In the genomic region with DNA sequence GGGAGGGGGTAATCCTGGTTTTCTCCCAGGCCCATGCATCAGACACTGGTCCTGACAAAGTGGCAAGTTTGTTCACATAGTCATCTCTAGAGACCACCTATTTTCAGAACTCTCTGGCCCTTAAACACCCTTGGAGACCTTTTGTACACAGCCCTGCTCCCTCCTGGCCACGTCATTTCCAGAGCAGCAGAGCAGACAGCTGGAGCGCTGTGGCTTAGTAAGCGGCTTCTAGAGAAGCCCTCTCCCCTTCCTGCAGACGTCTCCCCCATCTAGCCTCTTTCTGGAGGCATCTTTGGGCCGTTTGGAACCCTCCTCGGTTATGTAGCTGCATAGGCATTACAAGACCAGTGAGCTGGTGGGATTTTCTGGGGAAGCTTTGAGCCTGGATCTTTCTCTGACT, we compare ENCODE assay signal across 18 mouse cellular contexts. TPM values are rescaled to one million over a fixed set of nuclear protein-coding genes. Genes with fewer than 3 reads are reported as not detected.
DNase-seq lines count a peak whose midpoint lies in the region; ATAC-seq and TF ChIP-seq lines count a peak whose summit lies in the region.
"Had no signal": no experiment of that assay in that cellular context is flagged by ENCODE, and none has a peak within 500 bp of the region (broad histone marks: within the 10 kb centered on the region; RNA-seq: fewer than 3 reads in every experiment).

No protein-coding gene starts in this region.

- no peak for TF ChIP-seq CTCF in liver, postnatal 0 days (IDR thresholded peaks at IDR 0.05; ENCODE audit: low read depth)
- no peak for TF ChIP-seq CTCF in cerebellum, adult 2 months (IDR thresholded peaks at IDR 0.05; ENCODE audit: borderline replicate concordance, insufficient read depth, low read depth, low read length)

- no peak for TF ChIP-seq EP300 in liver, postnatal 0 days (IDR thresholded peaks at IDR 0.05; ENCODE audit: low read depth)

- TF ChIP-seq POLR2A in cerebellum, adult 2 months (IDR thresholded peaks at IDR 0.05; ENCODE audit: borderline replicate concordance, insufficient read depth, low read length) = no peak

- no peak for DNase-seq in forebrain, embryonic 10.5 days (ENCODE audit: extremely low spot score, low spot score)
- no peak for DNase-seq in liver, postnatal 0 days
- no peak for DNase-seq in frontal cortex, postnatal 36 days (ENCODE audit: low spot score in 2 of 2)
- DNase-seq in cerebellum, adult 2 months = no peak
- DNase-seq: cerebellum, adult 9-11 months; gastrocnemius, postnatal 25 days; liver; lung, adult 2 months; right cerebral cortex, postnatal 4 days had no signal

- no peak for ATAC-seq in forebrain, embryonic 12.5 days (ENCODE audit: low FRiP score)
- no peak for ATAC-seq in liver, embryonic 16.5 days (ENCODE audit: low read depth)
- no peak for ATAC-seq in liver, postnatal 0 days
- no peak for ATAC-seq in limb, embryonic 15.5 days (ENCODE audit: insufficient number of reproducible peaks, low FRiP score, low TSS enrichment, low read depth)
- ATAC-seq in erythroid progenitor cell, adult 5-6 weeks (replicated peaks; ENCODE audit: low FRiP score, poor library complexity, severe bottlenecking) = no peak
- ATAC-seq: midbrain, embryonic 13.5 days had no signal

- H3K27me3 ChIP-seq in forebrain, embryonic 10.5 days (ENCODE audit: poor library complexity, severe bottlenecking) = no peaks in the 10 kb centered on the region
- no peaks in the 10 kb centered on the region for H3K27me3 ChIP-seq in forebrain, embryonic 12.5 days
- H3K27me3 ChIP-seq in liver, embryonic 16.5 days (ENCODE audit: control insufficient read depth, insufficient read depth, low read depth, low read length) = no peaks in the 10 kb centered on the region
- no peaks in the 10 kb centered on the region for H3K27me3 ChIP-seq in liver, postnatal 0 days (ENCODE audit: insufficient read depth, low read length)
- no peaks in the 10 kb centered on the region for H3K27me3 ChIP-seq in limb, embryonic 15.5 days
- no peaks in the 10 kb centered on the region for H3K27me3 ChIP-seq in cerebellum, adult 2 months (ENCODE audit: control insufficient read depth, insufficient read depth, low read length)
- H3K27me3 ChIP-seq: embryonic facial prominence, embryonic 13.5 days; heart, embryonic 12.5 days; midbrain, embryonic 13.5 days; neural tube, embryonic 15.5 days had no signal

- no peak overlapping the region for H3K4me2 ChIP-seq in forebrain, embryonic 12.5 days
- no peak overlapping the region for H3K4me2 ChIP-seq in liver, embryonic 16.5 days (ENCODE audit: low read depth, low read length)
- no peak overlapping the region for H3K4me2 ChIP-seq in liver, postnatal 0 days (ENCODE audit: low read depth, low read length)
- no peak overlapping the region for H3K4me2 ChIP-seq in limb, embryonic 15.5 days
- H3K4me2 ChIP-seq: embryonic facial prominence, embryonic 13.5 days; heart, embryonic 12.5 days; midbrain, embryonic 13.5 days; neural tube, embryonic 15.5 days had no signal

- peak overlapping the region; percentile 31; the same call in 1 of the 2 replicates for H3K27ac ChIP-seq in forebrain, embryonic 10.5 days
- no peak overlapping the region for H3K27ac ChIP-seq in forebrain, embryonic 12.5 days
- H3K27ac ChIP-seq in liver, embryonic 16.5 days (ENCODE audit: low read length) = 0 out of 2 replicates have a peak overlapping the region, but pooled peaks have one; percentile 4
- H3K27ac ChIP-seq in liver, postnatal 0 days (ENCODE audit: low read depth) = no peak overlapping the region
- H3K27ac ChIP-seq in limb, embryonic 15.5 days = 0 out of 2 replicates have a peak overlapping the region, but pooled peaks have one; percentile 4
- H3K27ac ChIP-seq in cerebellum, adult 2 months (ENCODE audit: insufficient read depth, low read length) = no peak overlapping the region
- H3K27ac ChIP-seq: embryonic facial prominence, embryonic 13.5 days; midbrain, embryonic 13.5 days; neural tube, embryonic 15.5 days had no signal

- H3K9me3 ChIP-seq in forebrain, embryonic 10.5 days = no peaks in the 10 kb centered on the region
- no peaks in the 10 kb centered on the region for H3K9me3 ChIP-seq in forebrain, embryonic 12.5 days
- H3K9me3 ChIP-seq in liver, embryonic 16.5 days (replicated peaks; ENCODE audit: control insufficient read depth, low read length) = no peaks in the 10 kb centered on the region
- no peaks in the 10 kb centered on the region for H3K9me3 ChIP-seq in liver, postnatal 0 days (ENCODE audit: low read length)
- no peaks in the 10 kb centered on the region for H3K9me3 ChIP-seq in limb, embryonic 15.5 days
- H3K9me3 ChIP-seq: embryonic facial prominence, embryonic 13.5 days; heart, embryonic 12.5 days; midbrain, embryonic 13.5 days; neural tube, embryonic 15.5 days had no signal

- 66% methylated on average over 6 of the region's 6 CpGs for WGBS in forebrain, embryonic 10.5 days
- WGBS in forebrain, embryonic 12.5 days = 54% methylated on average over 6 of the region's 6 CpGs
- WGBS in liver, embryonic 16.5 days (ENCODE audit: insufficient replicate concordance) = 19% methylated on average over 6 of the region's 6 CpGs
- WGBS in liver, postnatal 0 days (ENCODE audit: insufficient replicate concordance) = 26% methylated on average over 6 of the region's 6 CpGs
- 44% methylated on average over 6 of the region's 6 CpGs for WGBS in limb, embryonic 15.5 days
- WGBS in cerebellum, adult 2 months = 64% methylated on average over 6 of the region's 6 CpGs

- peaks cover 25% of the 10 kb centered on the region for H3K4me1 ChIP-seq in forebrain, embryonic 10.5 days
- H3K4me1 ChIP-seq in forebrain, embryonic 12.5 days = no peaks in the 10 kb centered on the region; the same call in 1 of the 2 replicates
- H3K4me1 ChIP-seq in liver, embryonic 16.5 days (ENCODE audit: control insufficient read depth, low read depth, low read length) = peaks cover 19% of the 10 kb centered on the region
- peaks cover 52% of the 10 kb centered on the region for H3K4me1 ChIP-seq in liver, postnatal 0 days (ENCODE audit: insufficient read depth)
- peaks cover 16% of the 10 kb centered on the region for H3K4me1 ChIP-seq in limb, embryonic 15.5 days
- H3K4me1 ChIP-seq in cerebellum, adult 2 months (ENCODE audit: control insufficient read depth, insufficient read depth, low read length) = no peaks in the 10 kb centered on the region
- H3K4me1 ChIP-seq: midbrain, embryonic 13.5 days; neural tube, embryonic 15.5 days had no signal

- no peak overlapping the region for H3K4me3 ChIP-seq in forebrain, embryonic 10.5 days
- no peak overlapping the region for H3K4me3 ChIP-seq in forebrain, embryonic 12.5 days (replicated peaks)
- no peak overlapping the region for H3K4me3 ChIP-seq in liver, embryonic 16.5 days (ENCODE audit: low read depth, low read length)
- no peak overlapping the region for H3K4me3 ChIP-seq in liver, postnatal 0 days (ENCODE audit: low read depth, low read length)
- no peak overlapping the region for H3K4me3 ChIP-seq in limb, embryonic 15.5 days
- no peak overlapping the region for H3K4me3 ChIP-seq in cerebellum, adult 2 months (replicated peaks; ENCODE audit: insufficient read depth, low read depth, low read length)
- H3K4me3 ChIP-seq: embryonic facial prominence, embryonic 13.5 days; heart, embryonic 12.5 days; midbrain, embryonic 13.5 days; myocyte; neural tube, embryonic 15.5 days had no signal

- H3K36me3 ChIP-seq in forebrain, embryonic 10.5 days (replicated peaks) = no peaks in the 10 kb centered on the region
- no peaks in the 10 kb centered on the region for H3K36me3 ChIP-seq in forebrain, embryonic 12.5 days (replicated peaks)
- H3K36me3 ChIP-seq in liver, embryonic 16.5 days (ENCODE audit: control insufficient read depth, insufficient read depth) = no peaks in the 10 kb centered on the region
- no peaks in the 10 kb centered on the region for H3K36me3 ChIP-seq in liver, postnatal 0 days (replicated peaks; ENCODE audit: insufficient read depth, low read length)
- no peaks in the 10 kb centered on the region for H3K36me3 ChIP-seq in limb, embryonic 15.5 days
- H3K36me3 ChIP-seq: embryonic facial prominence, embryonic 13.5 days; heart, embryonic 12.5 days; midbrain, embryonic 13.5 days; neural tube, embryonic 15.5 days had no signal

- no peak overlapping the region for H3K9ac ChIP-seq in forebrain, embryonic 12.5 days
- no peak overlapping the region for H3K9ac ChIP-seq in liver, embryonic 16.5 days (ENCODE audit: low read depth, low read length)
- no peak overlapping the region for H3K9ac ChIP-seq in liver, postnatal 0 days (replicated peaks)
- H3K9ac ChIP-seq in limb, embryonic 15.5 days = no peak overlapping the region
- H3K9ac ChIP-seq: embryonic facial prominence, embryonic 13.5 days; heart, embryonic 12.5 days; midbrain, embryonic 13.5 days; neural tube, embryonic 15.5 days had no signal

RNA-seq across cellular contexts. Expression of a gene that starts 21.6 kb away (rescaled TPM):
- polyA plus RNA-seq in forebrain, embryonic 10.5 days (2016; fragmentation: Nextera tagmentation; extraction: Ambion mirVana) = 19.5 and 20.3 TPM in 2 replicates
- 34.0 and 37.5 TPM in 2 replicates for polyA plus RNA-seq in forebrain, embryonic 12.5 days (2016; fragmentation: Nextera tagmentation; extraction: Ambion mirVana)
- polyA plus RNA-seq in liver, embryonic 16.5 days (2015; fragmentation: Nextera tagmentation; extraction: Ambion mirVana) = 4.9 and 5.9 TPM in 2 replicates
- 7.4 and 7.8 TPM in 2 replicates for polyA plus RNA-seq in liver, postnatal 0 days (2015; fragmentation: Nextera tagmentation; extraction: Ambion mirVana)
- polyA plus RNA-seq in limb, embryonic 15.5 days (2015; fragmentation: Nextera tagmentation; extraction: Ambion mirVana) = 17.4 and 18.4 TPM in 2 replicates
- total RNA-seq in erythroid progenitor cell, adult 5-6 weeks (2015; ENCODE audit: low replicate concordance) = 5.4 and 11.7 TPM in 2 replicates
- total RNA-seq in erythroid progenitor cell, adult 5-6 weeks (2017; ENCODE audit: low replicate concordance) = 7.2 and 13.8 TPM in 2 replicates
- polyA plus RNA-seq in cerebellum, adult 2 months (2012; rRNA removed) = 27.6 and 29.3 TPM in 2 replicates

RNA-seq across cellular contexts. Expression of a gene that starts 58.4 kb away (rescaled TPM):
- polyA plus RNA-seq in forebrain, embryonic 10.5 days (2016; fragmentation: Nextera tagmentation; extraction: Ambion mirVana) = 0.27 and 0.36 TPM in 2 replicates
- 0.12 and 0.15 TPM in 2 replicates for polyA plus RNA-seq in forebrain, embryonic 12.5 days (2016; fragmentation: Nextera tagmentation; extraction: Ambion mirVana)
- polyA plus RNA-seq in liver, embryonic 16.5 days (2015; fragmentation: Nextera tagmentation; extraction: Ambion mirVana) = 2.2 and 3.2 TPM in 2 replicates
- 3.8 and 4.2 TPM in 2 replicates for polyA plus RNA-seq in liver, postnatal 0 days (2015; fragmentation: Nextera tagmentation; extraction: Ambion mirVana)
- polyA plus RNA-seq in limb, embryonic 15.5 days (2015; fragmentation: Nextera tagmentation; extraction: Ambion mirVana) = 3.5 and 3.8 TPM in 2 replicates
- total RNA-seq in erythroid progenitor cell, adult 5-6 weeks (2015; ENCODE audit: low replicate concordance) = 1.1 and 1.7 TPM in 2 replicates
- total RNA-seq in erythroid progenitor cell, adult 5-6 weeks (2017; ENCODE audit: low replicate concordance) = 1.7 and 2.6 TPM in 2 replicates
- polyA plus RNA-seq in cerebellum, adult 2 months (2012; rRNA removed) = 0.75 and 0.76 TPM in 2 replicates

Comparison
In these comparisons a context has a peak if more than half of its experiments do, and no peak if none do; other contexts are left out.
1. H3K27ac ChIP-seq: peak in forebrain, embryonic 10.5 days (single experiment), liver, embryonic 16.5 days (single experiment) and limb, embryonic 15.5 days (single experiment); none in forebrain, embryonic 12.5 days (single experiment), liver, postnatal 0 days (single experiment) and cerebellum, adult 2 months (single experiment).